Mouse (Mus musculus): ENCODE data around the gene Abcb6.

- TF ChIP-seq GATA1 (IDR thresholded peaks at IDR 0.05; ENCODE audit: low read length) (no peak), TAL1 (IDR thresholded peaks at IDR 0.05; ENCODE audit: low read length) (no peak)
Observed at GRCm38 (mm10) chr1:75191258-75191621, 11.0 kb upstream of the Abcb6 start.

Measured in erythroblast, embryonic 14.5 days (primary cell).